Mouse (Mus musculus): ENCODE measurements around the gene Fgfr4. TPM values are rescaled to one million over a fixed set of nuclear protein-coding genes. Genes with fewer than 3 reads are reported as not detected.
"Not testable (repeated sequence)": the region's sequence is repeated elsewhere in the genome, so short reads cannot be mapped to it uniquely, and the experiment has no call there.

Gene Fgfr4
- total and polyA plus RNA-seq, 2 experiments from 2014 or later, result 0.44 to 0.52 TPM

GRCm38 (mm10) chr13:55189531-55190107 lies 37.2 kb downstream of the Fgfr4 start:
- H3K27ac ChIP-seq (ENCODE audit: low read depth, low read length), result peak overlapping the region; percentile 92
- H3K27me3 ChIP-seq (ENCODE audit: insufficient read depth, low read length), result no peaks in the 10 kb centered on the region
- DNase-seq (ENCODE audit: low spot score) (peak; percentile 26), ATAC-seq (ENCODE audit: low FRiP score) (peak; percentile 25)
- no peaks in the 10 kb centered on the region for H3K9me3 ChIP-seq (ENCODE audit: low read length)
- peak overlapping the region; percentile 73 for H3K4me2 ChIP-seq (ENCODE audit: low read depth, low read length, poor library complexity, severe bottlenecking)
- H3K4me1 ChIP-seq (ENCODE audit: insufficient read depth, low read length), result peaks cover 5% of the 10 kb centered on the region; the same call in 1 of the 2 replicates
- 3% methylated on average over 12 of the region's 12 CpGs for WGBS
- H3K4me3 ChIP-seq (ENCODE audit: low read depth, low read length), result peak overlapping the region; percentile 40
- no peak for TF ChIP-seq CTCF (IDR thresholded peaks at IDR 0.05)
- no peaks in the 10 kb centered on the region for H3K36me3 ChIP-seq (ENCODE audit: insufficient read depth, low read length)
- H3K9ac ChIP-seq (replicated peaks; ENCODE audit: low read length, poor library complexity, severe bottlenecking), result peak overlapping the region; percentile 74

DNA sequence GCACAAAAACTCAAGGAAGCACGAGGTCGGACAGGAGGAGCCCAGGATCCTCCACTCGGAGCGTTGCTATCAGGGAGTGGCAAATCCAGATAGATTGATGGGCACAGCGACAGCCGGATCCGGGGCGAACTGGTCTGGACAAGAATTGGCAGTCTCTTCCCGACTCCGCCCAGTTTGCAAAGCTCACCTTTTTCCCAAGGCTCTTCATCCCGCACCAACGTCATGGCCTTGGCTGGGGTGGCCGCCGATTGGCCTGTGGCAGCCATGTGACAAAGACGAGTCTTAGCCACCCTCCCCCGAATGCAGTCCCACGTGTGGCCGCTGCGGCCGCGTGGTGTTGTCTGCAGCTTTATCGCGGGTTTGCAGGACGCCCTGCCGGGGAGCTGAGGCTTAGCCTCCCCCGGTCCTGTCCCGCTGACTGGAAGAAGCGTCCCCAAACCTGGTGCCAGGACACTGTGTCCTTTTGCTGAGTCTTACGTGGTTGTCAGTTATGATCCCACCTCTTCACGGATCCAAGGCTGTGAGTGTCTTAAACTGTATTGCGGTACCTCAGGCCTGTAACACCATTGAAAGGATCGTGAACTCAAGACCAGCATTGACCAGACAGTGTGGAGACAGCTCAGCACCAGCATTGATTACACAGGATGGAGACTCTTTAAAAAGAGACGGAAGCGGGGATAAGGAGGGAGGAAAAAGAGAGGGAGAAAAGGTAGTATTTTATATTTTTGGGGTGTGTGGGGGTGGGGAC lies 37.9 kb downstream of the Fgfr4 start:
- ATAC-seq (ENCODE audit: low FRiP score), result peak; percentile 99
- Histone ChIP-seq H3K4me3 (ENCODE audit: low read depth, low read length) (peak overlapping the region; percentile 40), H3K4me2 (ENCODE audit: low read depth, low read length, poor library complexity, severe bottlenecking) (peak overlapping the region; percentile 73), H3K36me3 (ENCODE audit: insufficient read depth, low read length) (no peaks in the 10 kb centered on the region), H3K27ac (ENCODE audit: low read depth, low read length) (peak overlapping the region; percentile 92), H3K27me3 (ENCODE audit: insufficient read depth, low read length) (no peaks in the 10 kb centered on the region), H3K4me1 (ENCODE audit: insufficient read depth, low read length) (peaks cover 5% of the 10 kb centered on the region; the same call in 1 of the 2 replicates), H3K9me3 (ENCODE audit: low read length) (no peaks in the 10 kb centered on the region), H3K9ac (replicated peaks; ENCODE audit: low read length, poor library complexity, severe bottlenecking) (peak overlapping the region; percentile 74)
- WGBS, result 3% methylated on average over 34 of the region's 34 CpGs
- peak; percentile 85 for TF ChIP-seq CTCF (IDR thresholded peaks at IDR 0.05)
- peak; percentile 97 for DNase-seq (ENCODE audit: low spot score)

GRCm38 (mm10) chr13:55191535-55191934 lies 39.1 kb downstream of the Fgfr4 start:
- Histone ChIP-seq H3K27ac (ENCODE audit: low read depth, low read length) (no peak overlapping the region), H3K9me3 (ENCODE audit: low read length) (no peaks in the 10 kb centered on the region), H3K36me3 (ENCODE audit: insufficient read depth, low read length) (no peaks in the 10 kb centered on the region), H3K4me3 (ENCODE audit: low read depth, low read length) (no peak overlapping the region), H3K9ac (replicated peaks; ENCODE audit: low read length, poor library complexity, severe bottlenecking) (no peak overlapping the region), H3K4me2 (ENCODE audit: low read depth, low read length, poor library complexity, severe bottlenecking) (no peak overlapping the region), H3K27me3 (ENCODE audit: insufficient read depth, low read length) (no peaks in the 10 kb centered on the region), H3K4me1 (ENCODE audit: insufficient read depth, low read length) (peaks cover 5% of the 10 kb centered on the region; the same call in 1 of the 2 replicates)
- no peak for TF ChIP-seq CTCF (IDR thresholded peaks at IDR 0.05)
- DNase-seq (ENCODE audit: low spot score), result no peak
- no peak for ATAC-seq (ENCODE audit: low FRiP score)
- 92% methylated on average over 5 of the region's 5 CpGs for WGBS

DNA sequence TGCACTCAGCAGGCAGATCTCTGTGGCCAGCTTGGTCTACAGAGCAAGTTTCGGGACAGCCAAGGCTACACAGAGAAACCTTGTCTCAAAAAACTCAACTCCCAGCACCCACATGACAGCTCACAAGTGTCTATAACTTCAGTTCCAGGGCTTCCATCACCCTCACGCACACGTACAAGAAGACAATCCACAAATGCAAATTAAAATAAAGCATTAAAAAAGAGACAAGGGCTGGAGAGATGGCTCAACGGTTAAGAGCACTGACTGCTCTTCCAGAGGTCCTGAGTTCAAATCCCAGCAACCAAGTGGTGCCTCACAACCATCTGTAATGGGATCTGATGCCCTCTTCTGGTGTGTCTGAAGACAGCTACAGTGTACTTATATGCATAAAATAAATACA lies 50.3 kb downstream of the Fgfr4 start:
- H3K4me1 ChIP-seq (ENCODE audit: insufficient read depth, low read length); ATAC-seq (ENCODE audit: low FRiP score); DNase-seq (ENCODE audit: low spot score); H3K4me2 ChIP-seq (ENCODE audit: low read depth, low read length, poor library complexity, severe bottlenecking); H3K27me3 ChIP-seq (ENCODE audit: insufficient read depth, low read length); H3K9me3 ChIP-seq (ENCODE audit: low read length); H3K9ac ChIP-seq (replicated peaks; ENCODE audit: low read length, poor library complexity, severe bottlenecking); H3K36me3 ChIP-seq (ENCODE audit: insufficient read depth, low read length); H3K27ac ChIP-seq (ENCODE audit: low read depth, low read length); H3K4me3 ChIP-seq (ENCODE audit: low read depth, low read length): not testable (repeated sequence)
- WGBS, result 85% methylated on average over 4 of the region's 4 CpGs

DNA sequence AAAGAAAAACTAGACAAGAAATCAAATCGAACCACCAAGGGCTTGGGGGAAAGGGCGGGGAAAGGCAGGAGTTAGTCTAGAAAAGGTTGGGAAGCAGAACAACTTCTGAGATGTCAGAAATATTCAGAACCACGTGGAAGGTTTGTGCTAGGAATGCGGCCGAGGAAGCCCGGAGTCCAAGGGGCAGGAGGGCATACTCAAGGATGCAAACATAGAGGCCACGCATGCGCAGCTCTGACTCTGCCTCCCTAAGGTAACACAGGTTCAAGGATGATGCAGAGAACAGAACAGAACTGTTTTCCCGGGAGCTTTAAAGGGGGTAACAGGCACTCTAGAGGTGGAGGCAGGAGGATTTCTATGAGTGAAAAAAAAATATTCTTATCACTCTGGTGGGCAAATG lies 51.3 kb downstream of the Fgfr4 start:
- no peak for TF ChIP-seq CTCF (IDR thresholded peaks at IDR 0.05)
- H3K4me2 ChIP-seq (ENCODE audit: low read depth, low read length, poor library complexity, severe bottlenecking), result no peak overlapping the region

GRCm38 (mm10) chr13:55204667-55205389 lies 52.4 kb downstream of the Fgfr4 start:
- 86% methylated on average over 9 of the region's 11 CpGs for WGBS
- H3K9me3 ChIP-seq (ENCODE audit: low read length), result no peaks in the 10 kb centered on the region
- DNase-seq (ENCODE audit: low spot score), result no peak
- no peaks in the 10 kb centered on the region for H3K27me3 ChIP-seq (ENCODE audit: insufficient read depth, low read length)
- TF ChIP-seq CTCF (IDR thresholded peaks at IDR 0.05), result no peak
- no peak overlapping the region for H3K27ac ChIP-seq (ENCODE audit: low read depth, low read length)
- no peak overlapping the region for H3K4me2 ChIP-seq (ENCODE audit: low read depth, low read length, poor library complexity, severe bottlenecking)
- no peaks in the 10 kb centered on the region for H3K36me3 ChIP-seq (ENCODE audit: insufficient read depth, low read length)
- H3K4me1 ChIP-seq (ENCODE audit: insufficient read depth, low read length), result no peaks in the 10 kb centered on the region
- H3K9ac ChIP-seq (replicated peaks; ENCODE audit: low read length, poor library complexity, severe bottlenecking), result no peak overlapping the region
- no peak overlapping the region for H3K4me3 ChIP-seq (ENCODE audit: low read depth, low read length)
- no peak for ATAC-seq (ENCODE audit: low FRiP score)

More for the DNA sequence above, 51.3 kb downstream of the Fgfr4 start:
- Histone ChIP-seq H3K9me3 (ENCODE audit: low read length) (no peaks in the 10 kb centered on the region), H3K4me3 (ENCODE audit: low read depth, low read length) (no peak overlapping the region), H3K4me1 (ENCODE audit: insufficient read depth, low read length) (no peaks in the 10 kb centered on the region), H3K27ac (ENCODE audit: low read depth, low read length) (no peak overlapping the region), H3K9ac (replicated peaks; ENCODE audit: low read length, poor library complexity, severe bottlenecking) (no peak overlapping the region), H3K27me3 (ENCODE audit: insufficient read depth, low read length) (no peaks in the 10 kb centered on the region), H3K36me3 (ENCODE audit: insufficient read depth, low read length) (no peaks in the 10 kb centered on the region)
- no peak for DNase-seq (ENCODE audit: low spot score)
- 79% methylated on average over 9 of the region's 9 CpGs for WGBS
- no peak for ATAC-seq (ENCODE audit: low FRiP score)

All from midbrain, postnatal 0 days (tissue).